Mouse (Mus musculus) heart, postnatal 0 days (tissue): ENCODE measurements around the gene Slamf1.

Source experiments
- CTCF ChIP-seq: IDR thresholded peaks from 2 replicates; pipeline ENCODE4 v1.5.1; 2016; ENCODE audit warnings: antibody characterized with exemption, control low read depth, low read depth
- EP300 ChIP-seq: IDR thresholded peaks from 2 replicates; pipeline ENCODE4 v1.6.1; 2016; ENCODE audit warnings: antibody characterized with exemption, low read depth

GRCm38 (mm10) chr1:171777026-171777425, 10.1 kb downstream of the Slamf1 start:
- TF ChIP-seq CTCF (no peak), EP300 (no peak)
